Mouse (Mus musculus) T-helper 1 cell (primary cell): ENCODE data around the gene Stom.

Source experiments
- in situ Hi-C: fragments of 300-600 bp; cut with MboI, MseI; formaldehyde crosslinking; loops from one replicate; pipeline ENCODE4 v1.15.1; 2025; ENCODE audit warnings: high pct_unique_total_duplicates

Stom gene

GRCm38 (mm10) chr2:35320399-35320798 is 16.4 kb downstream of the Stom start:
- in situ Hi-C loops: no loop called here

- in situ Hi-C loops: no loop called here
These were observed 18.4 kb downstream of the Stom start for GRCm38 (mm10) chr2:35318405-35318804.

GRCm38 (mm10) chr2:35317604-35318003 is 19.2 kb downstream of the Stom start:
- in situ Hi-C loops: no loop called here

GRCm38 (mm10) chr2:35314300-35314699 is 22.5 kb downstream of the Stom start:
- in situ Hi-C loops: loop anchor here (5.0 kb wide), 1 partner anchor 328 kb away; no protein-coding TSS in a partner anchor

GRCm38 (mm10) chr2:35309906-35310493 is 26.8 kb downstream of the Stom start:
- in situ Hi-C loops: loop anchor here (5.0 kb wide), 1 partner anchor 332 kb away; no protein-coding TSS in a partner anchor

GRCm38 (mm10) chr2:35308166-35308565 is 28.6 kb downstream of the Stom start:
- in situ Hi-C loops: no loop called here

- in situ Hi-C loops: no loop called here
These were observed 34.5 kb downstream of the Stom start for GRCm38 (mm10) chr2:35302049-35302885.

GRCm38 (mm10) chr2:35299437-35299836 is 37.3 kb downstream of the Stom start:
- in situ Hi-C loops: loop anchor here (10.0 kb wide), 1 partner anchor 45 kb away; no protein-coding TSS in a partner anchor

GRCm38 (mm10) chr2:35297703-35298332 is 39.0 kb downstream of the Stom start:
- in situ Hi-C loops: loop anchor here (10.0 kb wide), 1 partner anchor 47 kb away; no protein-coding TSS in a partner anchor

GRCm38 (mm10) chr2:35293291-35293690 is 43.5 kb downstream of the Stom start:
- in situ Hi-C loops: loop anchor here (5.0 to 10.0 kb wide), 4 partner anchors 52 to 214 kb away; partner anchors contain the start of gene 4930402F06Rik

- in situ Hi-C loops: loop anchor here (5.0 to 10.0 kb wide), 4 partner anchors 52 to 215 kb away; partner anchors contain the start of gene 4930402F06Rik
These were observed 44.1 kb downstream of the Stom start for GRCm38 (mm10) chr2:35292700-35293099.

- in situ Hi-C loops: loop anchor here (5.0 to 10.0 kb wide), 4 partner anchors 53 to 215 kb away; partner anchors contain the start of gene 4930402F06Rik
These were observed 44.9 kb downstream of the Stom start for GRCm38 (mm10) chr2:35291856-35292255.

- in situ Hi-C loops: no loop called here
These were observed 47.8 kb downstream of the Stom start for GRCm38 (mm10) chr2:35288758-35289635.

GRCm38 (mm10) chr2:35287017-35287620 is 49.7 kb downstream of the Stom start:
- in situ Hi-C loops: no loop called here

GRCm38 (mm10) chr2:35285209-35285608 is 51.6 kb downstream of the Stom start:
- in situ Hi-C loops: no loop called here

- in situ Hi-C loops: no loop called here
These were observed 52.8 kb downstream of the Stom start for GRCm38 (mm10) chr2:35283997-35284396.

GRCm38 (mm10) chr2:35282214-35282613 is 54.6 kb downstream of the Stom start:
- in situ Hi-C loops: no loop called here

- in situ Hi-C loops: no loop called here
These were observed 56.8 kb downstream of the Stom start for GRCm38 (mm10) chr2:35280001-35280400.

- in situ Hi-C loops: no loop called here
These were observed 58.2 kb downstream of the Stom start for GRCm38 (mm10) chr2:35278371-35279210.

- in situ Hi-C loops: no loop called here
These were observed 59.1 kb downstream of the Stom start for GRCm38 (mm10) chr2:35277686-35278085.
